Mouse (Mus musculus) sigmoid colon, adult 10 weeks (tissue): ENCODE data around the gene H2-Eb1. TPM values are rescaled to one million over a fixed set of nuclear protein-coding genes. Genes with fewer than 3 reads are reported as not detected.

Experiments used
- polyA plus RNA-seq: library from polyadenylated mRNA; stranded (reverse); fragments of 350-450 nt; fragmentation: Illumina TruSeq; extraction: RNeasy Lipid Tissue Mini Kit (QIAGEN cat#74804); gene quantifications from one replicate; pipeline ENCODE4 v1.2.3, GENCODE M21; 2014; ENCODE audit warnings: low read depth, low replicate concordance

Gene H2-Eb1
- 6.3 TPM for polyA plus RNA-seq

DNA sequence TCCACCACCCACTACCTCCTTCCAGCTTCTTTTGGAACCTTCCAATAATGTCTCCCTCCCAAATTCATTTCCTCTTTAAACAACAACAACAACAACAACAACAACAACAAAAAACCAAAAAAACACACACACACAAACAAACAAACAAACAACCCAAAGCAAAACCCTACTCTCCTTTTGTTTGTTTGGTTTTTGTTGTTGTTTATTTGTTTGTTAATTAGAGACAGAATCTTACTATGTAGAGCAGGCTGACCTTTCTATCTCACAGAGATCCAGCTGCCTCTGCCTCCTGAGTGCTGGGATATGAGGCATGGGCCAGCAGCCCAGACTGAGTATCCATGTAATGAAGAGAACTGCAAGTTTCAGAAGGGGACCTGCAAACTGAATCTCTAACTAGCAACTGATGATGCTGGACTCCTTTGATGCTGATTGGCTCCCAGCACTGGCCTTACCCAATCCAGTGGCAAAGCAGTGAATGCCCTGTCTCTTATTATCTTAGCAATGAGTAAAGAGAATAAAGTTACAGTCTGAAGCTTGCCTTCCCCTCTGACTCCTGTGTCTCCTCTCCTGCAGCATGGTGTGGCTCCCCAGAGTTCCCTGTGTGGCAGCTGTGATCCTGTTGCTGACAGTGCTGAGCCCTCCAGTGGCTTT lies at the start of gene H2-Eb1:
Gene H2-Eb1, plus strand, starts transcription at position 488 of the 651 bp plus-strand sequence.

DNA sequence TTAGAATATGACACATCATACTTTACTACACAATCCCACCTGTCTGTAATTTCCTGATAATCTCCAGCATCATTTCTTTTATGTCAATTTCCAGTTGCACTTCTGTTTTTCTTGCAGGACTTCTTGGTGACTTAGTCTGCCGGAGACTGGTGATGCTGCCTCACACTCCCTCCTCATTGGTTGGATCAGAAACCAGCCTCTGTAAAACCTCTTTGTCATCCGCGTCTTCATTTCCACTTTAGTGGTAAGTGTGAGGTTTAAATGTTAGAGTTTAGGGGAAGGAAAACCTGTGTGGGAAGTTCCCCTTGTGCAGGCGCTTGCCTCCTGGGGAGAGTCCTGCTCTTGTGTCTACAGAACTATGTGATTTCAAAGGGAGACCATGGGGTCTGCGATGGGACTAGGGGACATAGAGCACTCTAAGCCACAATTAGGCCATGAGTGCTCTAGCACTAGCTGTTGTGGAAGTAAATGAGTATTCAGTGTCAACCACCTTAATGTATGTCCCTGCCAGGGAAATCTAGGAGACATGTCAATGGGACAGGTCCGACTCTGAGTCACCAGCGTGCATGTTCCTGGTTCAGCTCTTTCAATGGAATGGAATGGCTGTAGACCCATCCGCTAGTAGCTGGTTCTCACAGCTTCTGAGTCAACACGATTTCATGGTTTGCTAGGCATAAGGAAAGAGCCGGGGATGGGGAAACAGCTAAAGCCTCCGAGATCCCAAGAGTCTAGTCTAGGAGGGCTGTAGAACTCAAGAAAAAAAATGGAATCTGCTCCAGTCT lies 47.9 kb upstream of the H2-Eb1 start, which contains the start of gene H2-Ab1:
Gene H2-Ab1, plus strand, starts transcription at position 96 of the 782 bp plus-strand sequence.

DNA sequence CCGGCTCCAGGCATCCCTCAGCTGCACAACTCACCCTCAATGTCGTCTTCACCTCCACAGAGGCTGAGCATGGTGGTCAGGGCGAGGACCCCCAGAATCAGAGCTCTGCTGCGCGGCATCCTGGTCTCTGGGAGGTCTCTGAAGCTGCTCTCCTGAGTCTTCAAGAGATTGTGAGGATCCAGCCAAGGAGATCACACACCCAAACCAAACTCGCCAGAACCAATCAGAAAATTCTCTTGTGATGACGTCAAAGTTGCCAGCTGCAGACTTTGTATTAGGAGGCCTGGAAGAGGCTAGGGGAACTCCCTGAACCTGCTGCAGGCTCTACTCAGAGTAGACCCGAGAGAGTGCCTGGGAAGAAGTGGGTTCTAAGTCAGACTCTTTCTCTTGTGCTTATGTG lies 18.0 kb upstream of the H2-Eb1 start, which contains the start of gene H2-Aa:
Gene H2-Aa, minus strand, starts transcription at position 176 of the 400 bp plus-strand sequence.

DNA sequence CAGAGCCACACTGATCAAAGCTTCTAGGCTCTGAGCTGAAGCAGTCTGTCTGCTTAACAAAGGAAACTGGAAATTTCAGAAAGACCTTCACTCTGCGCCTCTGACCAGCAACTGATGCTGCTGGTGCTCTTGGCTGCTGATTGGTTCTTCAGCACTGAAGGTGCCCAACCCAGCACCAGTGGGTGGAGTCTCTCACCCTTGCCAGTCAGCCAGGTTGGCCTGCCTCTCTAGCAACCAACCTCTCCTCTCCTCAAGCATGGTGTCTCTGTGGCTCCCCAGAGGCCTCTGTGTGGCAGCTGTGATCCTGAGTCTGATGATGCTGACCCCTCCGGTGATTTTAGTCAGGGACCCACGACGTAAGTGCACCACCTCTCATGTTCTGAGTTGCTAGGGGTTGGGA lies 19.8 kb downstream of the H2-Eb1 start, which contains the start of gene H2-Eb2:
Gene H2-Eb2, plus strand, starts transcription at position 230 of the 400 bp plus-strand sequence.

DNA sequence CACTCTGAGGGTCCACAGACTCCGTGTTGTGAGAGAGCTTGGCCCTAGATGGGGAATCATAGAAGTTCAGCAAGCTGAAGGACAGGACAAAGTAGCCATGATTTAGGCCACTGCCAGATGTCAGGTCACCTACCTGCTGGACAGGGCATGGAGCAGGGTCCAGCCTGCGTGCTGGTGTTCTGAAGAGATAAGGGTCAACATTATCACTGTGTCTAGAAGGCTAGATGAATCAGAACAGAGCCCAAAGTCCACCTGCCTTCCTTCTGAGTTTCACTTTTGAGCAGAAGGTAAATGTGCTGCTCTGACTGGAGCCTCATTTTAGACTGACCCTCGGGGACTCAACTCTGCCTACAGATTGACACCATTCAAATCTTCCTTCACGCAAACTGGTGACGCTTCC lies 48.9 kb downstream of the H2-Eb1 start, which contains the start of gene Btnl2:
Gene Btnl2, plus strand, starts transcription at position 284 of the 400 bp plus-strand sequence.

Other genes with a start within 250 kb of the H2-Eb1 start
- not detected for gene H2-Oa, start 213.5 kb upstream of the H2-Eb1 start, polyA plus RNA-seq
- gene H2-DMa, start 186.3 kb upstream of the H2-Eb1 start, polyA plus RNA-seq = 1.8 TPM
- 212 TPM for gene Brd2, start 183.2 kb upstream of the H2-Eb1 start, polyA plus RNA-seq
- gene H2-DMb2, start 162.6 kb upstream of the H2-Eb1 start, polyA plus RNA-seq = 6.1 TPM
- 6.3 TPM for gene H2-DMb1, start 152.8 kb upstream of the H2-Eb1 start, polyA plus RNA-seq
- gene Tap1, start 118.3 kb upstream of the H2-Eb1 start, polyA plus RNA-seq = 4.0 TPM
- gene Psmb9, start 118.1 kb upstream of the H2-Eb1 start, polyA plus RNA-seq = 7.7 TPM
- gene Psmb8, start 108.1 kb upstream of the H2-Eb1 start, polyA plus RNA-seq = 4.4 TPM
- not detected for gene Tap2, start 102.3 kb upstream of the H2-Eb1 start, polyA plus RNA-seq
- gene H2-Ob, start 67.0 kb upstream of the H2-Eb1 start, polyA plus RNA-seq = 25.2 TPM
- 61.2 TPM for gene H2-Ab1, start 48.2 kb upstream of the H2-Eb1 start, polyA plus RNA-seq
- gene H2-Aa, start 18.0 kb upstream of the H2-Eb1 start, polyA plus RNA-seq = 101 TPM
- 5.7 TPM for gene H2-Eb2, start 19.8 kb downstream of the H2-Eb1 start, polyA plus RNA-seq
- gene Btnl2, start 49.0 kb downstream of the H2-Eb1 start, polyA plus RNA-seq = 1.0 TPM
- 27.9 TPM for gene Btnl1, start 71.3 kb downstream of the H2-Eb1 start, polyA plus RNA-seq
- 2.1 TPM for gene BC051142, start 93.0 kb downstream of the H2-Eb1 start, polyA plus RNA-seq
- 33.2 TPM for gene Btnl4, start 171.5 kb downstream of the H2-Eb1 start, polyA plus RNA-seq
- 80.8 TPM for gene Btnl6, start 211.5 kb downstream of the H2-Eb1 start, polyA plus RNA-seq